Mouse (Mus musculus) midbrain, embryonic 11.5 days (tissue): ENCODE data around the gene Trcg1. TPM values are rescaled to one million over a fixed set of nuclear protein-coding genes. Genes with fewer than 3 reads are reported as not detected.
"Not testable (repeated sequence)": the region's sequence is repeated elsewhere in the genome, so short reads cannot be mapped to it uniquely, and the experiment has no call there.

Experiments used
- ATAC-seq: fragments of 200-750 bp; cut with Nextera tagmentation; 2 replicates; pipeline ENCODE4 v1.8.0; 2017; ENCODE audit warnings: moderate TSS enrichment, moderate library complexity; ENCODE audit not compliant: low FRiP score
- DNase-seq: peaks from one replicate; pipeline ENCODE4 v3.0.0; 2015; ENCODE audit warnings: low spot score; ENCODE audit errors: missing footprints
- H3K27ac ChIP-seq: fragments of 300-500 bp; sonication (generic); 2 replicates; pipeline ENCODE4 v1.5.1; 2014; ENCODE audit warnings: low read depth, low read length
- H3K27me3 ChIP-seq: fragments of 300-500 bp; sonication (generic); 2 replicates; pipeline ENCODE4 v1.6.1; 2014; ENCODE audit warnings: mild to moderate bottlenecking, low read length, moderate library complexity, mixed read lengths; ENCODE audit not compliant: control insufficient read depth, insufficient read depth
- H3K36me3 ChIP-seq: fragments of 300-500 bp; sonication (generic); 2 replicates; pipeline ENCODE4 v1.6.1; 2014; ENCODE audit warnings: mild to moderate bottlenecking, low read length, moderate library complexity, mixed read lengths; ENCODE audit not compliant: control insufficient read depth, insufficient read depth
- H3K4me1 ChIP-seq: fragments of 300-500 bp; sonication (generic); 2 replicates; pipeline ENCODE4 v1.6.1; 2014; ENCODE audit warnings: low read length; ENCODE audit not compliant: control insufficient read depth, insufficient read depth
- H3K4me2 ChIP-seq: fragments of 300-500 bp; sonication (generic); 2 replicates; pipeline ENCODE4 v1.6.1; 2014; ENCODE audit warnings: mild to moderate bottlenecking, moderate library complexity
- H3K4me3 ChIP-seq: fragments of 300-500 bp; sonication (generic); 2 replicates; pipeline ENCODE4 v1.5.1; 2014; ENCODE audit warnings: low read depth, low read length
- H3K9ac ChIP-seq: fragments of 300-500 bp; sonication (generic); 2 replicates; pipeline ENCODE4 v1.6.1; 2014; ENCODE audit warnings: low read length
- H3K9me3 ChIP-seq: fragments of 300-500 bp; sonication (generic); 2 replicates; pipeline ENCODE4 v1.6.1; 2016; ENCODE audit warnings: low read length; ENCODE audit not compliant: control insufficient read depth
- WGBS: fragments of 180-500 bp; shearing (Covaris S2); extraction: QIAGEN DNeasy Blood & Tissue Kit; methylation state at CpG from one replicate; pipeline ENCODE4 v1.1.7; 2014; 5-methylcytosine and 5-hydroxymethylcytosine counted together
- polyA plus RNA-seq: library from polyadenylated mRNA; unstranded; fragments of >200 nt; fragmentation: Nextera tagmentation; extraction: Ambion mirVana; gene quantifications from 2 replicates; pipeline ENCODE4 v1.2.1, GENCODE M21; 2014

Gene Trcg1
- not detected in 2 replicates for polyA plus RNA-seq

- Histone ChIP-seq H3K27me3 (no peaks in the 10 kb centered on the region), H3K27ac (no peak within 1 kb of the TSS), H3K4me3 (no peak within 1 kb of the TSS), H3K4me1 (no peaks in the 10 kb centered on the region), H3K9me3 (no peaks in the 10 kb centered on the region), H3K9ac (no peak within 1 kb of the TSS), H3K4me2 (no peak within 1 kb of the TSS), H3K36me3 (no peaks in the 10 kb centered on the region)
- 83% methylated on average over 2 of the region's 2 CpGs for WGBS
- DNase-seq = no peak
- no peak for ATAC-seq
Measured at GRCm38 (mm10) chr9:57236256-57236655, at the start of gene Trcg1. Gene Trcg1 (plus strand): TSS chr9:57236556.

DNA sequence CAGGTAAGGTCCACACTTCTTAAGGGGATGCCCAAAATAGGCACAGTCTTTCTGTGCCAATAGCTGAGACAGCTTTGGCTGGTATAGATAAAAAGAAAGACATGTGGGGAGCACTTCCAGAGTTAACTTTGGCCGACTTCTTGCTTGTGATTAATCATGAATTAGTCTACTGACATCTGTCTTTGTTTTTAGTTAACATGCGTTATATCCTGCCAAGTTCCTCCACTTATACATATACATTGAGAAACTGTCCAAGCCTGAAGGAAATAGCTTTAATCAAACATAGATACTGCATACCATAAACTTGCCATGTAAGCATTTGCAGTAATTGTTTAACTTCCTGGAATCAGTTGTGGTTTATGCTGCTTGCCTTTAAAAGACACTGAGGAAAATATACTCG lies 39.6 kb upstream of the Trcg1 start:
- H3K27me3 ChIP-seq = no peaks in the 10 kb centered on the region
- DNase-seq (no peak), ATAC-seq (no peak)
- no peak overlapping the region for H3K4me2 ChIP-seq
- H3K9me3 ChIP-seq = no peaks in the 10 kb centered on the region
- H3K36me3 ChIP-seq = no peaks in the 10 kb centered on the region
- 88% methylated on average over 3 of the region's 3 CpGs for WGBS
- H3K9ac ChIP-seq = no peak overlapping the region
- no peaks in the 10 kb centered on the region for H3K4me1 ChIP-seq
- H3K4me3 ChIP-seq = no peak overlapping the region
- H3K27ac ChIP-seq = no peak overlapping the region

DNA sequence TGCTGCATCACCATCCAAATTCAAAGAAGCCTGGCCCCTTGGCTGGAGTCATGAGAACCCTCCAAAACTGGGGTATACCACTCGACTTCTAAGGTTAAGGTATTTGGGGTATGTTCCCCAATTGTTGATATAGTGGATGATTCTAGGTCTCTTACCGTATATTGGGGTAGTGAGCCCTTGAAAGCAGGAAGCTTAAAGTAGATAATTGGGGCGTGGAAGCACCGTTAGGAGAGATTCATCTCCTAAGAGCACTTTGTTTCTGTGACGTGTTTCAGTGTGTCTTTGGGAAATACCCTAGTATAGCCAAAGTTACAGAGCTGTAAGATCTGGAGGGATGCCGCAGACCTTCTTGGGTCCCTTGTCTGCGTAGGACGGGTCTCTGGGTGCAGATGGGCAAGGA lies 38.9 kb upstream of the Trcg1 start:
- Histone ChIP-seq H3K9ac (no peak overlapping the region), H3K9me3 (no peaks in the 10 kb centered on the region), H3K27me3 (no peaks in the 10 kb centered on the region), H3K4me1 (no peaks in the 10 kb centered on the region), H3K4me3 (no peak overlapping the region), H3K27ac (no peak overlapping the region), H3K4me2 (no peak overlapping the region), H3K36me3 (no peaks in the 10 kb centered on the region)
- 77% methylated on average over 8 of the region's 8 CpGs for WGBS
- DNase-seq = no peak
- no peak for ATAC-seq

- Histone ChIP-seq H3K36me3 (no peaks in the 10 kb centered on the region), H3K27ac (no peak overlapping the region), H3K9me3 (no peaks in the 10 kb centered on the region), H3K27me3 (no peaks in the 10 kb centered on the region), H3K4me1 (no peaks in the 10 kb centered on the region), H3K4me2 (no peak overlapping the region), H3K9ac (no peak overlapping the region), H3K4me3 (no peak overlapping the region)
- ATAC-seq = no peak
- no peak for DNase-seq
- 73% methylated on average over 7 of the region's 7 CpGs for WGBS
Measured at GRCm38 (mm10) chr9:57202981-57203380, 33.4 kb upstream of the Trcg1 start.

- H3K4me2 ChIP-seq, ATAC-seq, H3K9ac ChIP-seq, H3K27ac ChIP-seq, H3K36me3 ChIP-seq, H3K27me3 ChIP-seq, H3K9me3 ChIP-seq, H3K4me1 ChIP-seq, DNase-seq, H3K4me3 ChIP-seq: not testable (repeated sequence)
- WGBS = 92% methylated on average over 13 of the region's 13 CpGs
Measured at GRCm38 (mm10) chr9:57203571-57203970, 32.8 kb upstream of the Trcg1 start.

DNA sequence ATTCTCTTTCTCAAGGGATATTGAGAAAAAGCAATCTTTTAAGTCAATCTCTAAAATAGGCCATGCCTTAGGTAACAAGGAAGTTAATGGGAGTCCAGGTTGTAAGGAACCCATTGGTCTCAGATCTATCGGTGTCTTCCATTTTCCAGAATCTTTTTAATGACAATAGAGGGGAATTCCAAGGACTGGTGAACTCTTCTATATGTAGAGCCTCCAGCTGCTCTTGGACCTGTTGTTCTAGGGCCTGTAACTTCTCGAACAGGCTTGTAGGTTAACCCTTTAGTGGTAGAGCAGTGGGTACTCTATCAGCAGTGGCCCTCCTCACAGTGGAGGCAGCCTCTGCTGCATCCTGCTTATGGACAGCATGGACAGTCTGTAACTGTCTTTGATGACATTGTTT lies 29.5 kb upstream of the Trcg1 start:
- DNase-seq = no peak
- Histone ChIP-seq H3K27ac (no peak overlapping the region), H3K9ac (no peak overlapping the region), H3K4me3 (no peak overlapping the region), H3K4me1 (no peaks in the 10 kb centered on the region), H3K9me3 (no peaks in the 10 kb centered on the region), H3K27me3 (no peaks in the 10 kb centered on the region), H3K36me3 (no peaks in the 10 kb centered on the region), H3K4me2 (no peak overlapping the region)
- ATAC-seq = no peak
- 74% methylated on average over 2 of the region's 2 CpGs for WGBS

DNA sequence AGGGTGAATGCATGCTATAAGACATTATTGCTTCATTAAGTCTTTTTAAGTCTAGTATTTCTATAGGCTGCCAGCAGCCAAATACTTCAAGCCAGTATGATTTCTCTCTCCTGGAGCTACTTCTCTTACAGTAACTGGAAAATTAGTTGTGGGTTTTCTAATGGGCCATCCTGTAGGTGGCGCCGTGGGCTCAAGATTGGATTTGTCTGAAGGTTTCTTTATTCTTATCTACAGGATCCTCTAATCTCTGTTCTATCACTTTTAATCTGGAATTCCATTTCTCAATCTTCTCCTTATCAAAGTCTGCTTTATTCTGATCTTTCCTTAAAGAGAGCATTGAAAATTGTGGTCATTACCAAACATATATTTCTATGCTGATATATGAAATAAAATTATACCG lies 27.0 kb upstream of the Trcg1 start:
- H3K27ac ChIP-seq = no peak overlapping the region
- H3K4me1 ChIP-seq = no peaks in the 10 kb centered on the region
- no peaks in the 10 kb centered on the region for H3K9me3 ChIP-seq
- H3K9ac ChIP-seq = no peak overlapping the region
- H3K4me2 ChIP-seq = no peak overlapping the region
- H3K36me3 ChIP-seq = no peaks in the 10 kb centered on the region
- no peak overlapping the region for H3K4me3 ChIP-seq
- peak; percentile 90 for DNase-seq
- H3K27me3 ChIP-seq = no peaks in the 10 kb centered on the region
- WGBS = 36% methylated on average over 3 of the region's 3 CpGs
- ATAC-seq = no peak

DNA sequence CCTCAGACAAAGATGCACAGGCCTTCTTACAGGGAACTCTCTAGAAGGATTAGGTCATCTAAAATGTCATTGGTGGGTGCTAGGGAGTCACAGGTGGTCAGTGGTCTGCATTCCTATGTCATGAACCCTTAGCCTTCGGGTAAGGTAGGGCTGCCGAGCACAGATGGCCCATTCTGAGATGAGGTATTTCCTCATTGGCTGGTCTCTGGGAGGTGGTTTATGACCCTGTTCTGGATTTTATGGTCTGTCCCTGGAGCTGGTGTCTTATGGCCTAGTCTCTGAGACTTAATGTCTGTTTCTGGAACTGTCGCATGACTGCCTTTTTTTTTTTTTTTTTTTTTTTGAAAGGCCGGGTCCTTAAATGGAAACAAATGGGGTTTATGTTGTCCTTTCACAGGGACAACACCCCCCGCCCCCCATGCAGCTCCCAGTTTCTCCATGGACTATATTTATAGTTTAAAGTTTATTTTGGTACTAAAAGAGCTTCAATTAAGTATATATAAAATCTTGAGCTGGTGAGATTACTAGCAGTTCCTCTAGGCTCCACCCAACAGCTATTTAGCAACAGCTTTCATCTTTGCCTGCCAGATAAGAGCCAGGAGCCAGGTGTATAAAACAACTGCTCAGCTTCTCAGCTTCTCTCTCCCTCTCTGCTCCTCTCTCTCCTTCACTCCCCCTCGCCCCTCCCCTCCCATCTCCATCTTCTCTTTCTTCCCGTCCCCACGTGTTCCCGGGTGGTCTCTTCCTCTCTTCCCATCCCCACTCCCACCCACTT lies 23.7 kb upstream of the Trcg1 start:
- ATAC-seq (no peak), DNase-seq (no peak)
- Histone ChIP-seq H3K27me3 (no peaks in the 10 kb centered on the region), H3K4me1 (no peaks in the 10 kb centered on the region), H3K4me2 (no peak overlapping the region), H3K9ac (no peak overlapping the region), H3K4me3 (no peak overlapping the region), H3K27ac (no peak overlapping the region), H3K9me3 (no peaks in the 10 kb centered on the region), H3K36me3 (no peaks in the 10 kb centered on the region)
- WGBS = 74% methylated on average over 9 of the region's 9 CpGs

GRCm38 (mm10) chr9:57214500-57214899 lies 21.9 kb upstream of the Trcg1 start:
- Histone ChIP-seq H3K4me3 (no peak overlapping the region), H3K27me3 (no peaks in the 10 kb centered on the region), H3K27ac (no peak overlapping the region), H3K36me3 (no peaks in the 10 kb centered on the region), H3K4me2 (no peak overlapping the region), H3K9ac (no peak overlapping the region), H3K4me1 (no peaks in the 10 kb centered on the region), H3K9me3 (no peaks in the 10 kb centered on the region)
- WGBS = 78% methylated on average over 6 of the region's 6 CpGs
- no peak for ATAC-seq
- no peak for DNase-seq
